Mouse (Mus musculus) G1E-ER4 (cell line): Measurements from ENCODE around the gene Grid2ip. TPM values are rescaled to one million over a fixed set of nuclear protein-coding genes. Genes with fewer than 3 reads are reported as not detected.

Experiments used
- GATA1 ChIP-seq: IDR thresholded peaks from one replicate; pipeline ENCODE4 v1.8.0; 2012; ENCODE audit warnings: low read length, inconsistent platforms
- polyA plus RNA-seq: library from polyadenylated mRNA; stranded (reverse); fragments of >175 nt; gene quantifications from 2 replicates; pipeline ENCODE4 v1.2.3, GENCODE M21; 2012

Gene Grid2ip
- polyA plus RNA-seq, result not detected in 2 replicates

DNA sequence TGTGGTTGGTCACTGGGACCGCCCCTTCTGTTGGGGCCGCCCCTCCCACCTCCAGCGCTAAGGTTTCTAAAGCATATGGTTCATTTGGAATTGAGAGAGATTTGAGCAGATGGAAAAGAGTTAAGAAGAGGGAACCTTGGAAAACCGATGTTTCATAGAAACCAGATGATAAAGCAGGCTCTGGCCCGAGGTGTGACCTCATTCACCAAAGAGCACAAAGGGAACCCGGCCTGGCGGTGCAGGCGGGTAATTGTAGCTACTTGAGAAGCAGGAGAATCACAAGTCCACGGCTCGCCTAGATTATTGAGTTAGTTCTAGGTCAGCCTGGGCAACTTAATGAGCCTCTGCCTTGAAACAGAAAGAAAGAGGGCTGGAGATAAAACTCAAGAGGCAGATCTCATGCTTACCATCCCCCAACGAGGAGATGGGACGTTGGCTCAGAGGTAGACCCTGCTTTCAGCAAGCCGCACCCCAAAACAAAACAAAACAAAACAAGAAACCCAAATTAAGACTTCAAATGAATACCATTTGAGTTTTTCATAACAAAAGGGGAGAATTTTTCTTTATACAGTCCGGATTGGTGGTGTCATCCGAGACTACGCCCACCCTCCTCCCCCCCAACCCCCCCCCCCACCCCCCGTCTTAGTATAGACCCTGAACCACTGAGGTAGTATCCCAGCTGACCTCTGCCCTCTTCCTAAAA lies at the start of gene Grid2ip:
TSS of gene Grid2ip (plus strand) at position 653 of the 703 bp plus-strand sequence.
- no peak for TF ChIP-seq GATA1

DNA sequence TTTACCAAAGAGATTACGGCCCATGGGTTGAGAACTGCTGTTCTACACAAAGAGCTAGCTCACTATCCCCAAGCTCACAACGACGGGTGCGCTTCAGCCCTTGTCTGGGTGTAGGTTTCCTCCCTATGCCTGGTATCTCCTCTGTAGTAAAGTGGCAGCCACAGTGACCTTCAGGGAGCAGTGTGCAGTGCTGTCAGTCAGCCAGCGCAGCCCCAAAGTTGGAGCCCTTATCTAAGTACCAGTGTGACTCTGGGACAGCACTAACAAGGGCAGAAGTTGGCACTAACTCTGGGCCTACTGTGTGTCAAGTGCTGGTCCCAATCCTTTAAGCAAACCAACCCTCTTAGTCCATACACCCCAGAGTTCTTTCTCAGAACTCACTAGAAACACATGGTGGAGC lies 48.3 kb upstream of the Grid2ip start:
- TF ChIP-seq GATA1, result no peak

DNA sequence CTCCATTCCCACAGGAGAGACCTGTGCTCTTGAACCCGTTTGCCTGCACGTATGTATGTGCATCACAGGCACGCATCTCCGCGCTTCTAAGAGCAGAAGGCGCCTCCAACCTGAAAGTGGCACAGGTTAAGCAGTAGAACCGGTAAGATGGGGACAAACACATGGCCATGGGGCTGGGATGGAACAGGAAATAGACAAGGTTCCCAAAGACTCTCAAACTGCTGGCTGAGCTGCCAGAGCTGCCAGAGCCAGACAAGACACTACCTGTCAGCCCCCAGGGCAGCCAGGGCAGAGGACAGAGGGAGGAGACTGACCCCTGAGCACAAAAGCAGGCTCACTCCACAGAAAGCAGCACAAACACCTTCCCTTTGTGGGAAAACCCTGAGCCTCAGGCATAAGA lies 47.2 kb upstream of the Grid2ip start:
- no peak for TF ChIP-seq GATA1

DNA sequence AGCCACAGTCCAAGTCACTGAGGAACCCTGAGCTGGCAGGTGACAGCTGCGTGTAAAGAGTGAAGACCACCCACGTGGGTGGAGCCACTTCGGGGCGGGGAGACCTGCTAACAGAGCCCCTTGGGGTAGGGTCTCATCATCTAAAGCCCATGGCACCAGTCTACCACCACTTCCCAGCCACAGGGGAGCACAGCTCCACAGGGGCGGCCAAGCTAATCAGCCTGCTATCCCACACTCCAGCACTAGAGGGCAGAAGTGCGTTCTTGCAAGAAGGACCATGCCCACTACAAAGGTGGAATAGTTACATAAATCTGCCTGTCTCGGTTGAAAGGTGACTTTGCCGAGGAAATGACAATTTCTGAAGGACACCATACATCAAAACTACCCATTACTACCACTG lies 45.3 kb upstream of the Grid2ip start:
- TF ChIP-seq GATA1, result no peak

DNA sequence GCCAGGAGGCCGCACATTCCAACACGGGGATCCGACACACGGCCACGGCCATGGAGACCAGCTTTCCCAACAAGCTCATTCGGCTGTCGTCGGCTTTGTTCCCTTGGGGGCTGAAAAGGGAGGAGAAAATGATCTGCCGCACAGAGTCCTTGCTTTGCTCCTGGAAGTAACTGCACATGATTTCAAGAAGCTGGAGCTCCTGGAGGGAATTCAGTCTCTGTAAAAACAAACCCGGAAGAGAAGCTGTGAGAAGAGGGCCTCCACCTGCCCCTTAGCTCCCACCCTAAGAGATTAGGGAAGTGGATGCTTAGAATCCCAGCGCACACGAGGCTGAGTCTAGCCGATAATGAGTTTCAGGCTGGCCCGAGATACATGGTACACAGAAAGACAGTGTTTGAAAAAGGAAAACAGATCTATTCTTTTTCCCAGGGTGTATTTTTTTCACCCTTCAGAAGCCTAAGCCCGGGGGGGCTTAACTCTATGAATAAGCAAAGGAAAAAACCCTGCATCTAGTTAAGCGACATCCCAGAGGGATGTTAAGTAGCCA lies 42.9 kb upstream of the Grid2ip start:
- no peak for TF ChIP-seq GATA1

DNA sequence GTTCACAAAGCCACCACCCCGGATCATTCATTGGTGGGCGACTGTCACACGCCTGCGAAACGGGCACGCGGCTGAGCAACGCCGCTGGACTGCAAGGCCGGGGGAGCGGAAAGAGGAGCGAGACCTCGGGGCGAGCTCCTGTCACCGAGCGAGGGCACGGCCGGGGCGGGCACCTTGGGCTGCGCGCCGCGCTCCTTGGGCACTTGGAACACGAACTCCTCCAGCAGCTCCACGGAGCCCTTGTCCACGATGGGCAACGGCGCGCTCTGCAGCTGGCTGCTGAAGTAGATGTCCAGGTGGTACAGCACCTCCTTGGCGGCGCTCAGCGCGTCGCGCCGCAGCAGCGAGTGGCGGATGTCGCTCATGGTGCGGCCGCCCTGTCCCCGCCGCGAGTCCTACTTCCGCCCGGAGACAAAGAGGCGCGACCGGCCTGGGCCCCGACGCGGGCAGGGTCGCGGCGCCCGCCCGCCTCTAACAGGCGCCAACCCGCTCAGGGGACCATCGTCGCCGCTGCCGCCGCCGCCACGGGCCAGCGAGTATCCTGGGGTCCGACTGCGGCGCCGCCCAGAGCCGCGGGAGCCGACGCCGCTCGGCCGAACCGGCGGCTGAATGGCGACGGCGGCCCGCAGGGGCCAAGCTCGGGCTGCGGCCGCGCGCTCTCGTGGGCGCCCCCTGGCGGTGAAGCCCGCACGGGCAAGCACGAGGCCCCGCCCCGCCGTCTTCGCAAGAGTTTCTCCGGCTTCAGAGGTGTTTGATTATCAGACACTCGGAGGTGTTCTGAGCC lies 42.2 kb upstream of the Grid2ip start, which contains the start of gene E130309D02Rik:
TSS of gene E130309D02Rik (minus strand) at position 631 of the 784 bp plus-strand sequence.
- TF ChIP-seq GATA1, result no peak

DNA sequence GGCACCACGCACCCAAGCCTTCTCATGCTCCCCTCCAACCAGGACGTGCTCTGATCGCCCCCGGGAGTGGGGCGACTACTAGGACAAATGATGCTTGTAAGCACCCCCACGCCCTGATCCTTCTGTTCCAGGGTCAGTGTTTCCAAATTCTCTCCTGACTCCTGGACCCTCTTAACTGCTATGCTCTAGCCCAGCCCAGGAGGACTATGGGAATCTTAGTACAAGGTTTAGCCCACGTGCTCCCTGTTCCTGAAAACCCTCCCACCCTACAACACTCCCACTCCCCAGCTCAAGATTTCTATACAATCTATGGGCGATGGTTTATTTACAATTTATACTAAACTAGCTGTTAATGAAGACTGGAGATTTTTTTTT lies 41.6 kb upstream of the Grid2ip start:
- TF ChIP-seq GATA1, result no peak

DNA sequence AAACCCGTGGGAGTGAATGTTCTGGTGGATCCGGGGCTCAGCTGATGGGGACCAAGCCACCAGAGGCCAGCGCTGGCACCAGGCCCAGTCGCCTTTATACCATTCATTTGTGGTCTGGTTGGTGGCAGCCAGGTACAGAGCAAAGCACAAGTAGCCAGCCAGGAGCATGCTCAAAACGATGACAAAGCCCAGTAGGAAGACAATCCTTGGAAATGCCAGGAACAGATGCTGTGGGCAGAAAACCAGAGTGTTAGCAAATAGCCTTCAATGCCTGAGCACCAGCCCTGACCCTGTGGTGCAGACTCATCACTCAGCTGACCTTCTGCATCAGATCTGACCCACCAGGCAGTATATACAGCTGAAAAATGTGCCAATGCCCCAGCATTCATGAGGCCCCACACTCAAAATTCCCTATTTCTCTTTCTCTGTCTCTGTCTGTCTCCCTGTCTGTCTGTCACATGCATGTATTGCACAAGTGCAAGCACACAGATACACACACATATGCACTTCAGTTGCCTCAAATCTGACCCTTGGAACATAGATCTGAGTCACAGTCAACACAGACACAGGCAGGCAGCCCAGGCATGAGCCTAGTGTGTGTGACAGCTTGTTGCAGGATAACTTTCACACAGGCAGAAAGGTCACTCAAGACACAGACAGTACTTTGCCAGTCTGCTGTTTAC lies 40.4 kb upstream of the Grid2ip start:
- TF ChIP-seq GATA1, result no peak

DNA sequence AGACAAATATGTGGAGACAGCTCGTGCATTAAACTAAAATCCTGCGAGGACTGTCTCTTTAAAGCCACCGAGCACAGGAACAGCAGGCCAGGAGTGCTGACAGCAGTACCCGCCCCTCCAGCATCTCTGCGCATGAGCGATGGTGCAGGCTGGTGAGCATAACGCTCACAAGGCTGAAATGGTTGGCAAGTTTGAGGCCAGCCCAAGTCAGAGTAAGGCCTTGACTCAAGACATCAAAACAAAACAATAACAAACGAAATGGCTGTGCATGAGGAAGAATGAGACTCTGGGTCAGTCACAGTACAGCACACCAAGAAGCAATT lies 39.9 kb upstream of the Grid2ip start:
- no peak for TF ChIP-seq GATA1

DNA sequence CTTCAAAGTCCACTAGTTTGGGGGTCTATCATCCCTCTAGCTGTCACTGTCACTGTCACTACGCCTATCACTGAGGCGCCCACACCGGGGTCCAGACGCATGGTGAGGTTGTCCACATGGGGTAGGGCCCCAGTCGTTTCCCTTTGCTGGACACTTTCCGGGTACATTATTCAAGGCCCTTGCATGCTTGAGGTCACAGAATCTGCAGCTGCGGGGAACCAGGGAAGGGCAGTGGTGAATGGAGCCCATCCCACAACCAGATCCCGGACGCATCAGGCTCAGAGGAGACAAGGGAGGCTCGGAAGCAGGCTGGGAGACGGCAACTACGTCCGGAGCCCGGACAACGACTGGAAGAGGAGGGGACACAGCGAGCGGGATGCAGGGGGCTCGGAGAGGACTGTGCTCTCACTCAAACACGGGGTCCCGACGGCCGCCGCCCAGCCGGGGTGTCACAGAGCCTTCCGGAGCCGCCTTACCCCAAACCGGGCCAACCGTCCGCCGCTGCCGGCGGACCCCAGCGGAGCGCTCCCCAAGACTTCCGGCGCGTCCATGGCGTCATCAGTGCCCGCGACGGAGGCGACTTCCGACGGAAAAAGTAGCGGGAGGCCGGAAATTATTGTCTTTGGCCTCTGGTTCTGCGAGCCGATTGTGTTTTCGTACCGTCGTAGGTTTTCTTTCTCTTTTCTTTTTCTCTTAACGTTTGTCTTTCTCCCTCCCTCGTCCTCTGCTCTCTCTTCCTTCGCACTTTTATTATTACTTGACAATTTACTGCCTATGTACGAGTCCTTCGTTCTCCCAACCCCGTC lies 28.2 kb upstream of the Grid2ip start, which contains the start of gene Zdhhc4:
TSS of gene Zdhhc4 (minus strand) at position 567 of the 806 bp plus-strand sequence.
- TF ChIP-seq GATA1, result no peak

DNA sequence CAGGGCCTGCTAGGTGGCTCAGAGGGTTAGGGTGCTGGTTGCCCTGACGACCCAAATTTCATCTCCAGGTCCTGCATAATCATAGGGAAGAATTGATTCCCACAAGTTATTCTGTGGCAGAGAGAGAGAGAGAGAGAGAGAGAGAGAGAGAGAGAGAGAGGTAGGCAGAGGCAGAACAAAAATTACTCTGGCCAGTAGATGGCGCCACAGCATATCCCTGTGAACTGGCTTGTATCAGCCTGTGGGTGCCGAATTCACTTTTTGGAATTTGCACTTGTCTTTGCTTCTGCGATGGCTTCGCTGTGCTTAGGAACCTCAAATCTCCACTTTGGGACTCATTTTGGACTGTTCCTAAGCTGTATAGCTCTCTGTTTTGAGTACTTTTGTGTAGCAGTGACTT lies 23.3 kb upstream of the Grid2ip start:
- no peak for TF ChIP-seq GATA1

DNA sequence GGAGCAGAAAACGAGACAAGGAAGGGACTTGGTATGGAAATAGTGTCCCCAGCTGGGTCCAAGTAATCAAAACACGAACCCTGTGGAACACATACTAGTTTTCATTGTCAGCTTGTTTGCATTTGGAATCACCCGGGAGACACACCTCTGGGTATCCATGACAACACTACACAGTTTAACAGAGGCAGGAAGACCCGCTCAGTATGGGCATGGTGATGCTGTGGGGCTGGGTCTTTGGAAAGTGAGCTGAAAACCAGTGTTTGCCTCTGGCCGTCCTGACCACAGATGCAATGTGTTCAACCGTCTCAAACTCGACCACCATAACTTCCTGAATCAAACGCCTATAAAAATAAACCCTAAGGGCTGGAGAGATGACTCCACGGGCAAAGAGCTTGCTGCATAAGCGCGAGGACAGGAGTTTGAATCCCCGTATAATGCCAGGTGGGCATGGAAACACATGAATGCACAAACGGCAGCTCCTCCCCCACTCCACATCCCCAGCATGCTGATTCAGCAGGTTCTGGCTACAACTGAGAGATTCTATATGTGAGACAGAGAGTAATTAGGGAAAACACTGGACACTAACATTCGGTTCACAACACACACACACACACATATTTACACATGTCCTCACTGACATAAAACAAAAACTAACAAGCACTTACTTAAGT lies 22.6 kb upstream of the Grid2ip start:
- no peak for TF ChIP-seq GATA1

DNA sequence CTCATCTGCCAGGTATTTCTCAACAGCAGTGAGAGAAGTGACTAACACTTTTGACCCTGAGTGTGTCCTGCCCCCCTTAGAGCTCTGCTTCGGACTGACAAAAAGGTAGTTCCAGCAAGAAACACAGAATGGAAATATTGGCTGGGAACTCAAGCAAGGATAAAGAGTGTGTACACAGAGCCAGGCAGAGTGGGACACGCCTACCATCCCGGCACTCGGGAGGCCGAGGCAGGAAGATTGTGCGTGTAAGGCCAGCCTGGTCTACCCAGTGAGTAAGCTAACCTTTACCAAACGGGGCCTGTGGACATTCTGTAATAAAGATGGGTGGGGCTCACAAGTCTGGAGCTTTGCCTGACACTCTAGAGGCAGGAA lies 22.1 kb upstream of the Grid2ip start:
- no peak for TF ChIP-seq GATA1

DNA sequence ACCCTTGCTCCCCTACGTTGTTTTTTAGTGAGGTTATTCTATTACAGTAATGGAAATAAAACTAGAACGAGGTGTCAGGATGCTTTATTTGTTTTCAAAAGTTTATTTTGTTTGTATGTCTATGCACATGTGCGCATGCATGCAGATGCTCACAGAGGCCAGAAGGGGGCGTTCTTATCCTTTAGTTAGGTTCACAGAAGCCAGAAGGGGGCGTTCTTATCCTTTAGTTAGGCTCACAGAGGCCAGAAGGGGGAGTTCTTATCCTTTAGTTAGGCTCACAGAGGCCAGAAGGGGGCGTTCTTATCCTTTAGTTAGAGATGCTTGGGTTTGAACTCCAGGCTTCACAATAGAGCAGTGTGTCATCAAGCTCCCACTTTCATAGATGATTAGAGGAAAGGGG lies 20.6 kb upstream of the Grid2ip start:
- TF ChIP-seq GATA1, result no peak

DNA sequence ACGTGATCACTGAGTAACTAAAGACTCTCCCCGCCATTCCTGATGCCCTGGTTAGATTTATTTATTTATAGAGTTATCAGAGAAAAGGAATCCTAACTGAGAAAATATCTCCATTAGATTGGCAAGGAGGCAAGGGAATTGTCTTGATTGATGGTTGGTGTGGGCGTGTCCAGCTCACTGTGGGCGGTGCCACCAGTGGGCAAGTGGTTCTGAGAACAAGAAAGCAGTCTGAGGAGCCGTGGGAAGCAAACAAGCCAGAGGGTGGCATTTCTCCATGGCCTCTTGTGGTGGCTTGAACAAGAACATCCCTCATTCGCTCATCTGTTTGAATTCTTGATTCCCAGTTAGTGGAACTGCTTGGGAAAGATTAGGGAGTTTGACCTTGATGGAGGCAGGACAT lies 17.5 kb upstream of the Grid2ip start:
- no peak for TF ChIP-seq GATA1
